Mouse (Mus musculus) intestine, embryonic 14.5 days (tissue): Measurements from ENCODE around the gene Unc5cl. TPM values are rescaled to one million over a fixed set of nuclear protein-coding genes. Genes with fewer than 3 reads are reported as not detected.

Source experiments
- ATAC-seq: fragments of 200-750 bp; cut with Nextera tagmentation; replicated peaks from 2 replicates; pipeline ENCODE4 v1.8.0; 2017; ENCODE audit warnings: low read depth, moderate number of reproducible peaks, moderate TSS enrichment, moderate library complexity; ENCODE audit not compliant: low FRiP score, low TSS enrichment
- DNase-seq: peaks from one replicate; pipeline ENCODE4 v3.0.0-alpha.2; 2018; ENCODE audit warnings: low spot score
- H3K27ac ChIP-seq: fragments of 300-500 bp; sonication (generic); 2 replicates; pipeline ENCODE4 v1.5.1; 2014; ENCODE audit warnings: low read depth, mild to moderate bottlenecking, control low read depth
- H3K27me3 ChIP-seq: fragments of 300-500 bp; sonication (generic); replicated peaks from 2 replicates; pipeline ENCODE4 v1.6.1; 2014; ENCODE audit warnings: low read length, control low read depth; ENCODE audit not compliant: control insufficient read depth, insufficient read depth
- H3K36me3 ChIP-seq: fragments of 300-500 bp; sonication (generic); 2 replicates; pipeline ENCODE4 v1.6.1; 2014; ENCODE audit warnings: low read length, control low read depth; ENCODE audit not compliant: control insufficient read depth, insufficient read depth
- H3K4me1 ChIP-seq: fragments of 300-500 bp; sonication (generic); replicated peaks from 2 replicates; pipeline ENCODE4 v1.6.1; 2014; ENCODE audit warnings: low read length, control low read depth, mixed read lengths; ENCODE audit not compliant: control insufficient read depth, insufficient read depth
- H3K4me2 ChIP-seq: fragments of 300-500 bp; sonication (generic); 2 replicates; pipeline ENCODE4 v1.6.1; 2014; ENCODE audit warnings: low read length
- H3K4me3 ChIP-seq: fragments of 300-500 bp; sonication (generic); 2 replicates; pipeline ENCODE4 v1.5.1; 2014; ENCODE audit warnings: low read depth, low read length, control low read depth, mixed read lengths
- H3K9ac ChIP-seq: fragments of 300-500 bp; sonication (generic); 2 replicates; pipeline ENCODE4 v1.6.1; 2014; ENCODE audit warnings: mild to moderate bottlenecking, low read length
- H3K9me3 ChIP-seq: fragments of 300-500 bp; sonication (generic); 2 replicates; pipeline ENCODE4 v1.6.1; 2016; ENCODE audit warnings: low read length, control low read depth; ENCODE audit not compliant: control insufficient read depth
- WGBS: fragments of 180-500 bp; shearing (Covaris S2); extraction: QIAGEN DNeasy Blood & Tissue Kit; methylation state at CpG from one replicate; pipeline ENCODE4 v1.1.7; 2014; 5-methylcytosine and 5-hydroxymethylcytosine counted together
- polyA plus RNA-seq: library from polyadenylated mRNA; unstranded; fragments of >200 nt; fragmentation: Nextera tagmentation; extraction: Ambion mirVana; gene quantifications from 2 replicates; pipeline ENCODE4 v1.2.1, GENCODE M21; 2014

The Unc5cl gene
- polyA plus RNA-seq: 33.5 and 37.0 TPM in 2 replicates

DNA sequence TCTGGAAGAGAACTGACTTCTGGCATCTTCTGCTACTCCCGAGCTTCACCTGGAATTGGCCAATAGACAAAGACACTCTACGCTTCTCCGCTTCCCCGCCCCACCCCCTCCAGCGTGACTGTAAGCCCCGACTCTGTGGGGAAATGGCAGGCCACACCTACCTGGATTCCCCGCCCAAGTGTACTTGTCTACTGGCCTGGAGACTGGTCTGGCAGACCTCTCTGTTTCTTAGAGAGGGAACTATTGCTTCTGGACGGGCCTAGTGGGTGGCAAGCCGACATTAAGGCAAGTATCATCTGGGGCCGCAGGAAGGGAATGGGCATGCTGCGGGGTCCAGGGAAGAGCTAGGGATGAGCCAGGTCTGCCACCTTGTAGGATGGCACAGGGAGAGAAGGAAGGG lies at the start of gene Unc5cl:
Unc5cl (plus strand) TSS at position 214 of the 400 bp plus-strand sequence.
- 48% methylated on average over 11 of the region's 11 CpGs for WGBS
- peak; percentile 74 for DNase-seq
- H3K27me3 ChIP-seq: no peaks in the 10 kb centered on the region
- H3K9ac ChIP-seq: 0 out of 2 replicates have a peak within 1 kb of the TSS, but pooled peaks have one; percentile 0
- no peaks in the 10 kb centered on the region for H3K9me3 ChIP-seq
- H3K36me3 ChIP-seq: no peaks in the 10 kb centered on the region
- peak within 1 kb of the TSS; percentile 69 for H3K27ac ChIP-seq
- H3K4me2 ChIP-seq: peak within 1 kb of the TSS; percentile 41
- 0 out of 2 replicates have a peak, but pooled peaks cover 2% of the 10 kb centered on the region for H3K4me1 ChIP-seq
- H3K4me3 ChIP-seq: peak within 1 kb of the TSS; percentile 22
- peak; percentile 56; the same call in 1 of the 2 replicates for ATAC-seq

DNA sequence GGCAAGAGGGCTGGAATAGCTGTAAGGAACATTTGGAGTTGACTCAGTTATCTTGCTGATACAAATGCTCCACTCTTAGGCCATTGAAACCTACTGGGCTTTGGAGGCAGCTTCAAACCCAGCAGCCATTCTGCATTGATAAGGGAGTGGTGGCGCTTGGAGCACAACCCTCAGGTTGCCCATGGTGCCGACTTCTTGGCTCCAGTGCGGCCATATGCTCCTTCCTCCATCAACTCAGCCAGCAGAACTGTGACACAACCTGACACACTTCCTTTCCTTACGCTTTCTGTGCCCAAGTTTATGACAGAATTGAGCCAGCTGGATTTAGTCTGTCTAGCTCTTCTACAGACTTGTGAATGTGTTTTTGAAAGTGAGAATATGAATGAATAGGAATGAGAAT lies 47.5 kb upstream of the Unc5cl start:
- peaks cover 2% of the 10 kb centered on the region; the same call in 1 of the 2 replicates for H3K36me3 ChIP-seq

GRCm38 (mm10) chr17:48407910-48408525 lies 46.7 kb upstream of the Unc5cl start:
- Histone ChIP-seq H3K4me1 (peaks cover 17% of the 10 kb centered on the region; the same call in 1 of the 2 replicates), H3K9ac (peak overlapping the region; percentile 100), H3K27me3 (no peaks in the 10 kb centered on the region), H3K4me2 (peak overlapping the region; percentile 55), H3K27ac (peak overlapping the region; percentile 100), H3K36me3 (peaks cover 10% of the 10 kb centered on the region; the same call in 1 of the 2 replicates), H3K9me3 (no peaks in the 10 kb centered on the region), H3K4me3 (peak overlapping the region; percentile 94)
- DNase-seq: no peak
- 4% methylated on average over 8 of the region's 8 CpGs for WGBS
- no peak for ATAC-seq

More for the DNA sequence above, 47.5 kb upstream of the Unc5cl start:
- Histone ChIP-seq H3K4me3 (no peak overlapping the region), H3K27ac (no peak overlapping the region), H3K9ac (no peak overlapping the region), H3K27me3 (no peaks in the 10 kb centered on the region), H3K4me1 (peaks cover 17% of the 10 kb centered on the region; the same call in 1 of the 2 replicates), H3K4me2 (no peak overlapping the region), H3K9me3 (no peaks in the 10 kb centered on the region)
- DNase-seq: no peak
- 83% methylated on average over 4 of the region's 4 CpGs for WGBS
- ATAC-seq: no peak

- Histone ChIP-seq H3K4me3 (peak overlapping the region; percentile 94), H3K36me3 (peaks cover 14% of the 10 kb centered on the region), H3K27ac (peak overlapping the region; percentile 100), H3K4me2 (peak overlapping the region; percentile 55), H3K4me1 (peaks cover 17% of the 10 kb centered on the region; the same call in 1 of the 2 replicates), H3K27me3 (no peaks in the 10 kb centered on the region), H3K9ac (peak overlapping the region; percentile 100), H3K9me3 (no peaks in the 10 kb centered on the region)
- under 1% methylated on average over 46 of the region's 47 CpGs for WGBS
- peak; percentile 85 for DNase-seq
- peak; percentile 50 for ATAC-seq
These were observed 46.0 kb upstream of the Unc5cl start for GRCm38 (mm10) chr17:48408526-48409291.

DNA sequence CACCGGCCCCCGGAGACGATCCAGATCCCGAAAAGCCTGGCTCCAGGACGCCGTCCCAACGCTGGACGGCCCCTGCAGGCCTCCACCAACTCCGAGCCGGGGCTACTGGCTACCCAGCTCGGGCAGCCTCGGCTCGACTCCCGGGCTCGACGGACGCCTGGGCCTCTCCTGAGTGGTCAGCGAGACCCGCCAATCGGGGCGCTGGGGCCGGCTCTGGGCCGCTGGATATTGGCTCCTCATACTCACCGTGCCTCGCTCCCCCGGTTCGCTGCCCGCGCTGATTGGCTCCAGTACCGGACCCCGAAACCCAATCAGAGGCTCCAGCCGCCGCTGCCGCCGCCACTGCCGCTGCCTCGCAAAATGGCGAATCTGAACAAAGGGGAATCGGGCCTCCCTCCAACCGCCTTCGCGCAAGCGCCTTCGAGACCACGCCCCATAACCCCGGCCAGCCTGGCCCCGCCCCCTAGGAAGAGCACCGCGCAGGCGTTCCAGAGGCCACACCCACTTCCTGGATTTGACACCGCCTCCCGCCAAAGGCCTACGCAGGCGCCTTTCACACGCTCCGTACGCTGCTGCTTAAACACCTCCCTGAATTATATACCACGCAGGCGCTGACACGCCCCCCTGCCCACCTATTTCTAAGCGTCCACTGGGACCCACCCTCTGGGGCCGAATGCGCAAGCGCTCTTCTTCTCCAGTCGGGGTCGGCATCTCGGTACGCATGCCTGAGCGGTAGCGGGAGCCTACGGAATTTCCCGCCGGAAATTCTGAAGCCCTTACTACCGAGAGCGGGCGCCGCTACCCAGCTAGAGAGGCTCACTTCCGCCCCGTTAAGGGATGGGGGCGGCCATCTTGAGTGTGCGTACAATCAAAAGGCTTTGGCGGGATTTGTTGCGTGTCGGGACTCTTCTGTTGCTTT lies 45.1 kb upstream of the Unc5cl start, which contains the start of the genes Nfya and Oard1:
Nfya (minus strand) TSS at position 527 of the 919 bp plus-strand sequence.
Oard1 (plus strand) TSS at position 635 of the 919 bp plus-strand sequence.
- Histone ChIP-seq H3K4me3 (peak within 1 kb of the TSS; percentile 94), H3K36me3 (peaks cover 23% of the 10 kb centered on the region), H3K4me1 (peaks cover 17% of the 10 kb centered on the region; the same call in 1 of the 2 replicates), H3K9me3 (no peaks in the 10 kb centered on the region), H3K9ac (peak within 1 kb of the TSS; percentile 100), H3K27ac (peak within 1 kb of the TSS; percentile 100), H3K4me2 (peak within 1 kb of the TSS; percentile 92), H3K27me3 (no peaks in the 10 kb centered on the region)
- peak; percentile 96 for ATAC-seq
- DNase-seq: peak; percentile 98
- under 1% methylated on average over 82 of the region's 84 CpGs for WGBS

- DNase-seq: no peak
- Histone ChIP-seq H3K4me1 (peaks cover 17% of the 10 kb centered on the region; the same call in 1 of the 2 replicates), H3K4me2 (peak overlapping the region; percentile 92), H3K9ac (peak overlapping the region; percentile 83), H3K4me3 (peak overlapping the region; percentile 94), H3K36me3 (peaks cover 30% of the 10 kb centered on the region), H3K9me3 (no peaks in the 10 kb centered on the region), H3K27me3 (no peaks in the 10 kb centered on the region), H3K27ac (peak overlapping the region; percentile 98)
- ATAC-seq: peak; percentile 29
- under 1% methylated on average over 13 of the region's 13 CpGs for WGBS
These were observed 44.4 kb upstream of the Unc5cl start for GRCm38 (mm10) chr17:48410299-48410785.

GRCm38 (mm10) chr17:48411241-48411640 lies 43.5 kb upstream of the Unc5cl start:
- Histone ChIP-seq H3K4me3 (peak overlapping the region; percentile 94), H3K9me3 (no peaks in the 10 kb centered on the region), H3K9ac (peak overlapping the region; percentile 83), H3K27ac (peak overlapping the region; percentile 98), H3K36me3 (peaks cover 39% of the 10 kb centered on the region), H3K4me2 (peak overlapping the region; percentile 92), H3K4me1 (peaks cover 17% of the 10 kb centered on the region; the same call in 1 of the 2 replicates), H3K27me3 (no peaks in the 10 kb centered on the region)
- 36% methylated on average over 8 of the region's 8 CpGs for WGBS
- ATAC-seq (no peak), DNase-seq (no peak)
